13 mouse cellular contexts compared by ENCODE assay signal in genomic region chr6:88681026-88681425, GRCm38 (mm10).
"Had no signal": no experiment of that assay in that cellular context is flagged by ENCODE, and none has a peak within 500 bp of the region (broad histone marks: within the 10 kb centered on the region; RNA-seq: fewer than 3 reads in every experiment).

No protein-coding gene starts in this region.

- ATAC-seq: midbrain, embryonic 16.5 days had no signal

- DNase-seq: lung, embryonic 14.5 days; lung, postnatal 10 days; lung, postnatal 4 days; midbrain, embryonic 14.5 days; retina, postnatal 1 day; right cerebral cortex, adult 18-20 months; right cerebral cortex, postnatal 25 days; right cerebral cortex, postnatal 4 days; spleen, adult 18-20 months; thymus, adult 18-20 months; thymus, postnatal 14 days; thymus, postnatal 36 days had no signal
